Mouse (Mus musculus): Measurements from ENCODE around the gene Ugt1a1.

The Ugt1a1 gene

DNA sequence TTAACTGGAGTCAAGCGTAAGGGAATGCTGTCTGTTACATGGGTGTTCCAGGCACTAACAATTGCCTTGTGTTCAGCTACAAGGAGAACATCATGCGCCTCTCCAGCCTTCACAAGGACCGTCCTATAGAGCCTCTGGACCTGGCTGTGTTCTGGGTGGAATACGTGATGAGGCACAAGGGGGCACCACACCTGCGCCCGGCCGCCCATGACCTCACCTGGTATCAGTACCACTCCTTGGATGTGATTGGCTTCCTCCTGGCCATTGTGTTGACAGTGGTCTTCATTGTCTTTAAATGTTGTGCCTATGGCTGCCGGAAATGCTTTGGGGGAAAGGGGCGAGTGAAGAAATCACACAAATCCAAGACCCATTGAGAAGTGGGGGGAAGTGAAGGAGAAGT lies 6.3 kb downstream of the Ugt1a1 start:
- DNase-seq (ENCODE audit: low spot score in 2 of 2), result peak; percentile 6 to 15

DNA sequence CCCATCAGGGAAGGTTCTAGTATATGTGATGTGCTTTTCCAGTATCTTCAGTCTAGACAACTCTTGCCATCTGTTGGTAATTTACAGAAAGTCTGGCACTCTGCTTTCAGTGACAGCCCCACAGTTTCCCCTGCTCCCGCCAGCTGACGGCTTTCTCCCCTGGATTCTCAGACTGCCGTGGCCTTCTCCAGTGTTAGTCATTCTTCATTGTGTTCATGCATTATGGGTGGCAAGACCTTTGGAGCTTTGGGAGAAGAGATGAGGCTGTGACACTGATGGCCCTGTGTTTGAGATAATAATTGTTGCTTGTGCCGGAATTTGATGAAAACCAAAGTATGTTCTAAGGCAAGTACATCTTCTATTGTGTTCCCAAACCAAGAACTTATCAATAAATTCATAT lies 6.8 kb downstream of the Ugt1a1 start:
- peak in 1 of 2 experiments; percentile 4 for DNase-seq (ENCODE audit: low spot score in 2 of 2)

DNA sequence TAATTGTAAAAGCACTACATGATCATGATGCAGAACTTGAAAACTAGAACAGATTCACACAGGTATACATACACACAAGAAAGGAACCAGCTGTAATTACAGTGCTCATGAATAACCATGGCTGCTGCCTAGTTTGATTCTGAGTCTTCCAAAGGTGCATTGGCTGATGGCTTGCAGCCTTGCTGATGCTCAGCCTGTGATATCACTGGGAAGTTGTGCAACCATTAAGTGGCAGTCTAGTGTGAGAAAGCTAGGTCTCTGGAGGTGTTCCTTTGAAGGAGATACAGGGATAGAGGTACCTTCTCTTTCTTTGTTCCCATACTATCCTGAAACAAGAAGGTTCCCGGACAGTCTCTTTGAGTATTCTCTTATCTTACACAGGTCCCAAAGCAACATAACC lies 7.3 kb downstream of the Ugt1a1 start:
- peak; percentile 4 to 12 for DNase-seq (ENCODE audit: low spot score in 2 of 2)

DNA sequence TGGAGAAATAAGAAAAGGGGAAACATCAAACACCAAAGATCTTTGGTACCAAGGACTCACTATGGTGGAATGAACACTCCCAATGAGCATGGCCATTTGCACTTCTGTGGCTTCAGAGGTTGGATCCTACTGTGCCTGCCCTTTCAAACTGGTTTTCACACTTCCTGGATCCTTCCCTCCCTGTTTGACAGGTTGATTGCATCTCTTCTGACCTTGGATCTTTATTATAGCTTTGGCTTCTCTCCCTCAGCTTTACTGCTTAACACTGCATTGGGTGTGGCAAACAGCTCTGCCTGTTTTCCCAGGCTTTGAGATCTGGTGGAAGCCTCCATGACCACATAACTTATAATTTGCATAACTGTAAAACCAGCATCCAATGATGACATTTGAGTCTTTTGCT lies 8.6 kb downstream of the Ugt1a1 start:
- peak; percentile 10 to 14 for DNase-seq (ENCODE audit: low spot score in 2 of 2)

DNA sequence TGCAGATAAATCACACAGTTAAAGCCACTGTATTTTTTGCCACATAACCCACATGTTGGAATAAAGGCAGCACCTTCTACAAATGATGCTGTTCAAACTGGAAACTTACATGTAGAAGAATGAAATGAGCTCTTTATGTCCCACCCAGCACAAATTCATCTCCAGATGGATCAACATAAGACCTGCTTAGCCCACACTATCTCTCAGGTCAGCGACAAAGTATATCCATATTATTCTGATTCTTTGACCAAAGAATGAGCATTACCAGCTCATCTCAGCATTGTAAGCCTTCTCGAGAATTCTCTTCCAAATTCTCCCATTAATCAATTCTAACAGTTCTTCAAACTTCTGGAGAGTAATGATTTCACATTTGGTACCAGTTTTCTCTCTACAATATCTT lies 10.5 kb downstream of the Ugt1a1 start:
- DNase-seq (ENCODE audit: low spot score in 2 of 2), result no peak

DNA sequence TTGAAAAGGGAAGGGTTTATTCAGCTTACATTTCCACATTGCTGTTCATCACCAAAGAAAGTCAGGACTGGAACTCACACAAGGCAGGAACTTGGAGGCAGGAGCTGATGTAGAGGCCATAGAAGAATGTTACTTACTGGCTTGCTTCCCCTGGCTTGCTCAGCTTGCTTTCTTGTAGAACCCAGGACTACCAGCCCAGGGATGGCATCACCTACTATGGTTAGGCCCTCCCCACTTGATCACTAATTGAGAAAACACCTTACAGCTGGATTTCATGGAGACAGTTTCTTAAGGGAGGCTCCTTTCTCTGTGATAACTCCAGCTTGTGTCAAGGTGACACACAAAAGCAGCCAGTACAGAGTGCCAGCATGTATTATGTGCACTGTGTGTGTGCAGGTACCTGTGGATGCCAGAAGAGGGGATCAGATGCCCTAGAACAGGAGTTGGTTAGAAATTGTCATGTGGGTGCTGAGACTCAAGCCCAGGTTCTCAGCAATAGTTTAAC lies 11.3 kb downstream of the Ugt1a1 start:
- DNase-seq (ENCODE audit: low spot score in 2 of 2), result peak; percentile 11 to 14

DNA sequence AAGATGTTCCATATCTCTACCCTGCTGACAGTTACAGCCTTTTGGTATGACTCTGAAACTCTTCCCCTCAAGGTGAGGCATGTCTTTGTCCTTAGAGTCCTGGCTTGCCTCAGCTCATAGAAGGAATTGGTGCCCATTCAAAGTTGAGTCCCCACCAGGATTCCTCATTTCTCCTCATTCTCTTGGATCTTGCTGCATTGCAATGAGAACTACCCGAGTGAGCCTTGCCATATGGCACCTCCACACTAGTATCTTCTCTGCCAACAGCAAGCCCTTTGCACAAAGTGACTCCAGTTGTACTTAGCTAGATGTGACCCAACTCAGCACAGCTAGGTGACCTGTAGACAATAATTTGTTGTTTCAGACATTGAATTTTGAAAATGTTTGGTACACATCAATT lies 11.8 kb downstream of the Ugt1a1 start:
- peak; percentile 8 to 17 for DNase-seq (ENCODE audit: low spot score in 2 of 2)

DNA sequence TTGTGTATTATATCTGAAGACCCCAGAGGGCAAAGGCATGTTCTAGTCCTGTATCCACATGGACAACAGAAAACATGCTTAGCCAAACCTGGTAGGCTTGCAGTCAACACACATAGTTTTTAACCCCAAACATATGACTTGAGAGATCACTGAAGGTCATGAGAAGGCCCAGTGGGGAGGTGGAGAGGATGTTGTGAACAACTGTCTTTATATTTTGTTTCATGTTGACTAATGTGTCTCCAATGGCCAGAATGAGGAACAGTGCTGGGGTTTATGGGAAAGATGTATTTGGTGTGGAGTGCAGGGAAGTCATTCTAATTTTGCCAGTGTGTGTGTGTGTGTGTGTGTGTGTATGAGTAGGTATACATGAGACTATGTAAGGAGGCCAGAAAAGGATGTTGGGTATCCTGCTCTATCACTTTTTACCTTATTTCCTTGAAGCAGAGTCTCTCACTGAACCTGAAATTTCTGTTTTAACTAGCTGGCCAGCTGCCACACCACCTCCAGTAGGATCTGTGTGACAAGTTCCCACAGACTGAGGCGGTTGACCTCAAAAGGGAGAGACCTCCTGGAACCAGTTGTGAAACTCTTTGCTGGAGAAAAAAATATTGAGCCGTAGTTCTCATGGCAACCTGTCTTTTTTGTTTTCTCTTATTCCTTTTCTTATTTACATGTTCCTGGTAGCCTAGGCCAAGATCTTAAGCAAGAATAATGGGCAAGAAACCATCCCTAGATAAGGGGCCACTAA lies 12.4 kb downstream of the Ugt1a1 start:
- DNase-seq (ENCODE audit: low spot score in 2 of 2), result peak; percentile 46 to 48

DNA sequence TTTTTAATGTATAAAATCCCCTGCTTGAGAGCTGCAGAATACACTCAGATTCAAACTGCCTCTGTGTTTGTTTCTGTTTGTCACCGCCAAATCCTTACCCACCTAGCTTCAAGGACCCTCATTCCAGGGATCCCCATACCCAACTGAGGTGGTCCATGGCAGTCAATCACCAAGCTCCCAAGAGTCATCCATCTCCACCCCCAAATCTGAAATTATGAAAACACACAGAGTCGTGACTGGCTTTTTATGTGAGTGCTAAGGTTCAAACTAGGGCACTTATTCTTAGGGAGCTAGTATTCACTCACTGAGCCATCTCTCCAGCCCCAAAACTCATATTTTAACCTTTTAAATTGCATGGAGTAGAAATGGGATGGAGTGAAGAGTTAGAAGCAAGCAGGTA lies 13.5 kb downstream of the Ugt1a1 start:
- peak; percentile 10 to 13 for DNase-seq (ENCODE audit: low spot score in 2 of 2)

DNA sequence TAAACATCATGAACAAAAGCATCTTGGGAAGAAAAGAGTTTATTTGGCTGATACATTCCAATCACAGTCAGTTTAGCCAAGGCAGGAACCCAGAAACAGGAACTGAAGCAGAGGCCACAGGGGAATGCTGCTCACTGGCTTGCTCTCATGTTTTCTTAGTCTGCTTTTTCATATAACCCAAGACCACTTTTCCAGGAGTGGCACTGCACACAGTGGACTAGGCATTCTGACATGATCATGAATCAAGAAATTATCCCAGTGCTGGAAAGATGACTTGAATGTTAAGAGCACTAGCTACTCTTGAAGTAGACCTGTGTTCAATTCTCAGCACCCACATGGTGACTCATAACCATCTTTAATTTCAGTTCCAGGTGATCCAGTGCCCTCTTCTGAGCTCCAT lies 14.0 kb downstream of the Ugt1a1 start:
- DNase-seq (ENCODE audit: low spot score in 2 of 2), result peak in 1 of 2 experiments; percentile 14

DNA sequence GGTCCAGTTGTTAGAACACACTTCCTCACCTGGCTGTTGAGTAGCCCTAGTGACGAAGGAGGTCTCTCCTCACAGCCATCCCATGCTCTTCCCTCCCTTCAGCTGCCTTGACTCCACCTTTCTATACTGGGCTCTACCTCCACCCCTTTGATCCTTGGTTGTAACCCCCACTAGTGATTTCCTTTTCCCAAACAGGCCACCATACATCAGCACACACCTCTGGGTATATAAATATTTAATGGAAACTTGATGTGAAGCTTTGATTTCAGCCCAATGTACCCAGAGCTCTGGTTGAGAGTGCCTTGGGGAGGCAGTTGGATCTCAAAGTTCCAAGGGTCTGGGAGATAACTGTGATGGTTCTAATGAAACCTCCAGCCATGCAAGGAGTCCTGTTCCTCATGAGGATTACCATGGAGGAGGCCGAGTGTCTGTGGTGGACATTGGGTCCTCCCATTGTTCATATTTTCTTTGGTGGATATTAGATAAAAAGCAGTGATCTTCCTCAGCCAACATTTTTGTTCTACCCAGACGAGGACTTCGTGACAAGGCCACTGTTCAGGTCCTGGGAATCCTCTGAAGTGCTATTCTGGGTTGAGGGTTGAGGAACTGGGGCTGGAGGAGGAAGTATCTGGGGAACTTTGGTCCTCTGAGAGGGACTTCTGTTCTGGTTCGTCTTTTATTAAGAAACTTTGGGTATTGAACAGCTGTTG lies 15.1 kb downstream of the Ugt1a1 start, which contains the start of gene Mroh2a:
TSS of gene Mroh2a (plus strand) at position 317 of the 710 bp plus-strand sequence.
- peak; percentile 47 to 73 for DNase-seq (ENCODE audit: low spot score in 2 of 2)

DNA sequence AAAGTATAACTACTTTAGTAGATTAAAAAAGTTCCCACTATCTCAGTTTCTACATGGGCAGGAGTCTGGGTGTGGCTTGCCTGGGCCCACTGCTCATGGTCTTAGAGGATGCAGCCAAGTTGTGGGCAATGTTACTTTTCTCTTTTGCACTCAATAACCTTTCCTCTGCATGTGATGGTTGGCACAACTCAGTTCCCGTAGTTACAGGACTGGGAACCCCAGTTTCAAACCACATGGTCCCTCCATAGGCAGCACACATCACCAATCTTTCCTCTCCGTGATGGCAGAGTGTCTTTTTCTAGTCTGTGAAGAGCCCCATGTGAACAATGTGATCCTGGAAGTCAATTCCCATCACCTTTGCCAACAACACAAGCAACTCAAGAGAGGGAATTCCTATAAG lies 15.7 kb downstream of the Ugt1a1 start:
- DNase-seq (ENCODE audit: low spot score in 2 of 2), result peak in 1 of 2 experiments; percentile 18

DNA sequence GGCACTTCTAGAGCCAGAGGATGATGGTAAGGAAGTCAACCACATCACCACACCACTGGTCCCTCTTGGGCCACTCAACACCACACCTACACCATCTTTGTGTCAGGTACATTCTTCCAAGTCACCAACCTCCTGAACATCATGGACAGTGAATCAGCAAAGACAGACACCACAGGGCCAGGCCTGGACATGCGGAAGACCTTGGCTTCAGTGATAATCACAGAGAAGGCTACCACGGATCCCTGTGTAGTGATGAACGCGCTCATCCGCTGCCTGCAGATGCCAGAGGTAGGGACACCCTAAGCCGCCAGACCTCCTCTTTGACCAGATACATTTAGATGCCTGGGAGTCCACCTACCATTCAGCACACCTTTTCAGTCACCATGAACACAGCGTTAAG lies 16.4 kb downstream of the Ugt1a1 start:
- no peak for DNase-seq (ENCODE audit: low spot score in 2 of 2)

DNA sequence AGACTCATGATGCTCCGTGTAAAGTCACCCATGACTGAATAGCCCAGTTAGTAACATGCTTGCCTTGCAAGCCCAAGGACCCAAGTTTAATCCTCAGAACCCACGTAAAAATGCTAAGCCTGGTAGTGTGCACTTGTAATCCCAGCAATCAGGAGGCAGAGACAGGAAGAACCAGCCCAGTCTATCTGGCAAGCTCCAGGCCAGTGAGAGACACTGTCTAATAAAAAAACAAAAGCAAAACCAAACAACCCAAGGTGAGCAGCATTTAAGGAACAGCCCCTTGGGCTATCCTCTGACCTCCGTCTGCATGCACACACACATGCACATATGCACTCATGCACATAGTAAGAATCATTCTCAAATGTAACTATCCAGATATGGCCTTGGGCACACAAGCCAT lies 17.8 kb downstream of the Ugt1a1 start:
- no peak for DNase-seq (ENCODE audit: low spot score in 2 of 2)

DNA sequence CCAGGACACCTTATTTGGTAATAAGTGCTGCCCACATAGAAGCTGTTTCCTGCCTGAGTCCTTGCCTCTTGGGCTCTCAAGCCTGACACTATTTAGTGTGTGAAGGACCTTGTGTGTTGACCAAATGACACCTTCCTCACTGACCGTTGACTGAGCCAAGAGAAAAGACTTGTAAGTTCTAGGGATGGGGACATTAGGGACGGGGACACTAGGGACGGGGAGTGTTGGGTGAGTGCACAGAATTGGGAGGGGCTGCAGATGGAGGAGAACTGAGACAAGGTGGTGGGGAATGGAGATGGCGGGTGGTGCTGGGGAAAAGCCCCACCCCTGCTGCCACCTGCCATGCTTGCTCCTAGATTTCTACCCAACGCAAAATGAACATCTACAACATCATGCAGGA lies 18.2 kb downstream of the Ugt1a1 start:
- DNase-seq (ENCODE audit: low spot score in 2 of 2), result no peak

DNA sequence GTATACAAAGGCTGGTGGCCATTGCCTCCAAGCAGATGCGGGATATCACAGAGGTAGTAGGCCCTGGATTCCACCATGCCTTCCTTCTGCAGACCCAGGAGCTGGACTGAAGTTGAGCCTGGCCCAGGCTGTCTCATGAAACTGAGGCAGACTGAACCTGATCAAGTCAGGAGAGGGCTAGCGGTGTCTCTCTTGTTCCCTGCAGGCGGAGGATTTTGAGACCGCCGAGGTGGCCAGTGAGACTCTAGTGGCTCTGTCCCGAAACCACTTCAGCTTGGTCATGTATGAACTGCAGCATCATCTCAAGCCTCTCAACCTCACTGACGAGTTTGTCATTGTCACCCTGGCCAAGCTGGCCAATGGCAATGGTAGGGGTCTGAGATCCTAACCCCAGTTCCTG lies 18.7 kb downstream of the Ugt1a1 start:
- no peak for DNase-seq (ENCODE audit: low spot score in 2 of 2)

DNA sequence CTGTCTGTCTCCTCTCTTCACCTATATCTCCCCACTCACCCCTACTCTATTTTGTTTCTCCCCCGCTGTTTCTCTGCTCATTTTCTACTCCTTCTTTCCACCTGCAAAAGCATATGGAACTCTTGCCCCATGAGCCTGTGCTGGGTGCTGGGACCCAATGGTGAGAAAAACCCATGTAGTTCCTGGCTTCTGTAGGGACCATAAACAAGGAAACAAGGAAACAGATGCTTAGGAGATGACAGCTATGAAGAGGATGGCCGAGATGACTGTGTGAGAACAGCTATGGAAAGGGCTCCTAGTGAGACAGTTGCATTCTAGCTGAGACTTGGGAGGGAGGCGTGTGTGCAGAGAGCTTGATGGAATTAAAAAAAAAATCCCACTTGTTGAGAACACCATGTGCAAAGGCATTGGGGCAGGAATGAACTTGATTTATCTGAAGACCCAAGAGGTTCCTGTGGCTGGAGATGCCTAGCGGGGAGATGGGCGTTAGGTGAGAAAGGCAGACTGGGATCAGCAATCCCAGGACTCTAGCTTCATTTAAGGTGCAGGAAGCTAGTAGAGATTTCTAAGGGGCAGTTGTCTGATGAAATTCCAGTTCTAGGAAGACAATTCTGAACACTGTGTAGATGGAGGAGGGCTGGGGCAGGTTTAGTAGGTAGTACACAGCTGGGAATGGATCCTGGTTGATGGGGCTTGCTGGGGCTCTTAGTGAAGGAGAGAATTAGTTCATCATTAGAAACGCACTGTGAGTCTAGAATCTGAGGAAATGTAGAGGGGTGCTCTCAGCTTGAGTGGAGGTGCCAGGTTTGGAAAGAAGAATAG lies 19.4 kb downstream of the Ugt1a1 start:
- no peak for DNase-seq (ENCODE audit: low spot score in 2 of 2)

DNA sequence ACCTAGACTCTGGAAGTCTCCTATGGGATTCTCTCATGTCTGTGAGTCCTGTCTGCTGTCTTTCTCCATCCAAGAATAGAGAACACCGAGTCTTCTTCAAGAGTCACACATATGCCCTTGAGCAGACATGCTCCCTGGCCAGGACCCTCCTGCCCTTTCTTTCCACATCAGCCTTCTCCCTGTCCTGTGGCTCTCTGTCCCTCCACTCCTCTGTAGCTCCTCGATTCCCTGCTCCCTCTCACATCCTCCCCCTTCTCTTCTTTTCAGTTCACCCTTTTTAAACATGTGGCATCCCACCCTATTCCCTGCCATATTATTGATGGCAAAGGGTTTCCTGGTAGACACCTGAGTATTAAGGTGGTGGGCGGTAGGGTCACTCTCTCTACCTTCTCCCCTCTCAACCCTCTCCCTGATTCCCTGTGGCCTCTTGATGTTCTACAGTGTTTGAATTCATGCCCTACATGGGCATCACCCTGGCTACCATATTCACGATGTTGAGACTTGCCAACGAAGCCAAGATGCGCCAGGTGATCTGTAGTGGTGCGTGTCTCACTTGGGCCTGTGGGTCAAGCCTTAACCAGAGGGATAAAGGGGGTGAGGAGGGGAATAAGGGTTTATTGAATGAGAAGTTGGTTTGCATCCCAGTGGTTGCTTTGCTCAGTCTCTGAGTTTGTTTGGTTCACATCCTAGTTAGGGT lies 20.2 kb downstream of the Ugt1a1 start:
- no peak for DNase-seq (ENCODE audit: low spot score in 2 of 2)

DNA sequence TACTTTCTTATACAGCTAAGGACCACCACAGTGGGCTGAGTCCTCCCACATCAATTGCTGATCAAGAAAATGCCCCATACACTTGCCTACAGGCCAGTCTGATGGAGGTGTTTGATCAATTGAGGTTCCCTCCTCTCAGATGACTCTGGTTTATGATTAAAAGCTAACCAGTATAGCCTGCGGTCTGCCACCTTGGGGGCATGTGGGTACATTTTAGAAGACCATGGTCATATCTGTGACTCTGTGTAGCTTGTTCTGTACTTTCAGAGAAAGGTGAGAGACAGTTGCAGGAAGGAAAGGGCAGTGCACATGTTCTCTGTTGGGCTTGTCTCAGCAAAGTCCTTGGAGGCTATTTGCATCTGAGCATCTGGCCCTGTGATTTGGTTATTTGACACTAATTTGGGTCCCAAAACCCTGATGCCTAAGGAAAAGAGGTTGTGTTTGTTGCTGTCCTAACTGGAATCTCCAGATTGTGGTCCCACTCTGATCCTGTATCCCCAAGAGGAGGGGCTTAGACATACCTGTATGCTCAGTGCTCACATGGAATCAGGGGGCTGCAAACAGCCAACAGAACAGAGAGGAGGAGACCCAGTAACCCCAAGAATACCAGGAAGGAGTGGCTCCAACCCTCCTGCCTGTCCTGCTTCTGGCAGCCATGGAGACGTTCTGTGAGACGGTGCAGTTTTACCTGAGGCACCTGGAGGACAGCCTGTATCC lies 21.1 kb downstream of the Ugt1a1 start:
- no peak for DNase-seq (ENCODE audit: low spot score in 2 of 2)

DNA sequence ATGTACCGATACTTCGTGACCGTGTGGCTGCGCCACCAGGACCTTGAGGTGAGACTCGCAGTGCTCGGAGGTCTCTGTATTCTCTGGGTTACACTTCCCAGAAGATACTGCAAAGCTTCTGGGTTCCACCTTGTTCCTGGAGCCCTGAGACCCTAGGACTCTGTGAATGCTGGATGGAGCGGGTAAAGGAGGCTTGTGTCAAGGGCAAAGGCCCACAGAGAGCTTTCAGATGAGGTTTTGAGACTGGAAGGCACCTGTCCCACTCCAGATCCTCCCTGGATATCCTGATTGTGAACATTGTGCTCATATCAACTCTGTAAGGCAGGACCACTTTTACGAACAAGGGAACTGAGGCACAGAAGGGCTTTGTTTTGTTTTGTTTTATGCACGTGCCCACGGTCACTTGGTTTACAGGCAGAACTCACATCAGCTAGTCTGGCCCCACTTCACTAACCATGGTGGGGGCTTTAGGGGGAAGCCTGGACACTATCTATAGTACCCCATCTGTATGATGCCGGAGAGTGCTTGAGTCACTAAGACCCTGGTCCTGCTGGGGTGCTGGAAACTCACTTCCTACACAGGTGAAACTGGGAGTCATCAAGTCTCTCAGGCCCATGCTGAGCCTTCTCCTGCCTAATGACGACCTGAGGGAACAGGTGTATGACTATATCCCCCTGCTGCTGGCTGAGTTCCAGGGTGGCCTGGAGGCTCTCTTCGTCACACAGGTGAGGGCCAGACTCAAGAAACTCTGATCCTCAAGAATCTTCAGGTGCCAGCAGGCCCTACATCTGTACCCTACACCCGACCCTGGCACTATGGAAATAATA lies 21.9 kb downstream of the Ugt1a1 start:
- no peak for DNase-seq (ENCODE audit: low spot score in 2 of 2)

Measured in heart, adult 9 months (tissue).